Mouse (Mus musculus): ENCODE data around the gene H2-Oa. TPM values are rescaled to one million over a fixed set of nuclear protein-coding genes. Genes with fewer than 3 reads are reported as not detected.

Gene H2-Oa
- total RNA-seq (2021) = not detected
- long read RNA-seq, experiment 1 = 0 reads
- long read RNA-seq, experiment 2 = 0 reads

DNA sequence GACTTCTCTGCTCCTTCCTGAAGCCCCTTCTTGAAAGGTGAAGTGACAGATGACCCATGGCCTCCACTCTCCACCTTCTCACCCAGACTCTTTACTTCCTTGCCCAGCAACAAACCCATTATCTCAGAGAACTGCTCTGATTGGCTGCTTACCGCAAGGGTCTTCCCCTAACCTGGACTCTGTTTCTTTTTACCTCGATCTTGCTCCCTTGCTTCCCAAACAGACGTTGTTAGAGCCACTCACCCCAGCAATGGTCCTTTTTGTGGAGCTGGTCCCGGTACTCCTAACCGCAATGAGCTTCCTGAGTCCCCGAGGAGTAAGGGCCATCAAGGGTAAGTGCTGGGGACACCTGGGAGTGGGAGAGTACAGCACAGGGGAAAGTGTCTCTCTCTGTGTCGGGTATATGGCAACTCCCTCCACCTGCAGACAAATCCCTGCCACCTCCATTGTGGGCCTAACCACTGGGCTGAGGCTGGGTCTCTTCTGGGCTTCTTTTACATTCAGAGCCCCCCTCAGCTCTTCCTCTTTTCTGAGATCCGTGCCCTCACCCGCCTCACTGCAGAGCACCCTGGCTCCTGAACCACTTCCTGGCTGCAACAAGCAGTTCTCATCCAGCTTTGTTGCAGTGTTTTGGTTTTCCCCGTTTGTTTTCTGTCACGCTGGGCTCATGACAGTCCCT, at the start of gene H2-Oa:
Gene H2-Oa, plus strand, starts transcription at position 144 of the 679 bp plus-strand sequence.
- no peak for DNase-seq

DNA sequence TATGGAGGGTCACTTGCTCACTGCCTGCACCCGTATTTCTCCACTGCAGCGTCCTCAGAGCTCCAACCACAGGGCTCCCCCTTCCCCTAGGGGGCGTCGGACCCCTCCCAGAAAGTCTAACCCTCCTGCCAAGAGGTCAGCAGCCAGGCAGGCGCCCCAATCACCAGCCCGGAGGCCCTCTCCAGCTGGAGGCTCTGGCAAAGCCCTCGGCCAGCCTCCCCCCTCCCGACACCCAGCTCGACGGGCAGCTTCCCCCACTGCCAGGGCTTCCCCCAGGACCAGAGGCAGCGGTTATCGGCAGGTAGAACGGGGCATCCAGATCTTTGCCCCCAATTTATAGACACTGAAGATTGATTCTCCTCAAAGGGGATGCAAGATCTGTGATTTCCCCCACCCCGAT, 46.2 kb upstream of the H2-Oa start:
- no peak for DNase-seq

DNA sequence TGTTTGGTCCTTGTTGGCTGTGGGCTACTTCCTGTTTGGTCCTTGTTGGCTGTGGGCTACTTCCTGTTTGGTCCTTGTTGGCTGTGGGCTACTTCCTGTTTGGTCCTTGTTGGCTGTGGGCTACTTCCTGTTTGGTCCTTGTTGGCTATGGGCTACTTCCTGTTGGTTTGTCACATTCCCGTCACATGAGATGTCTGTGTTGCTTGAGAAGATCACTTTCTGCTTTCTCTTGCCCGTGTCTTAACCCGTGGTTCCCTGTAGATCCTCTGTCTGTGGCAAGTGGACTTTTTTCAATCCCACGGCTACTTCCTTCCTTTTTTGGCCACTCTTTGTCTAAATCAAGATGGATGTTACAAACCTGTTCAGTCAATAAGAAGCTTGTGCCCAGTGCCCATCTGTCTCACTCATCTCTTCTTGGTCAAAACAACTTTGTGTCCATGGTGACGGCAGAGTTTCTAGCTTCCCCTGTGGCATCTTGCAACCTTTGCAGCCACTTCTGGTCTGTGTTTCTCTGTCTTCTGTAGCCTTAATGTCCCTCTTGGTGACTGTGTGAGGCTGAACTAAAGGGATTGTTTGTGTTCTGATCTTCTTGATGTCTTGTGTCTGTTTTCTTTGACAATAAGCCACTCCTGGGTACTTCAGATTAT, 44.6 kb upstream of the H2-Oa start:
- DNase-seq = no peak

- DNase-seq = no peak
Observed at GRCm38 (mm10) chr17:34057224-34057623, 34.9 kb upstream of the H2-Oa start.

- no peak for DNase-seq
Observed at GRCm38 (mm10) chr17:34068864-34069263, 23.3 kb upstream of the H2-Oa start.

DNA sequence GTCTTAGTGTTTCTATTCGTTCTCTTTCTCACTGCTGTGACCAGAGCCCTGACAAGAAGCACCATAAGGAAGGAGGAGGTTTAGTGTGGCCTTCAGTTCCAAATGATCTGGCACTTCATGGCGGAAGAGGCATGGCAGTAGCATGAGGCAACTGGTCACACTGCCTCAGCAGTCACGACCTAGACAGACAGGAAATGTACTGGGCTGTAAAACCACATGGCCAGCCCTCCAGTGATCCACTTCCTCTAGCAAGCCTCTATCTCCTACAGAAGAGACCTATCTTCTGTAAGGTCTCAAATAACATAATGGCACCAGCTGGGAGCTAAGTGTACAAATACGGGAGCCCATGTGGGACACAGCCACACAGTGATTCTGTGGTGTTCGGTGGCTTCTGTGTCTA, 20.0 kb upstream of the H2-Oa start:
- DNase-seq = no peak

- DNase-seq = no peak
Observed at GRCm38 (mm10) chr17:34075271-34075670, 16.9 kb upstream of the H2-Oa start.

DNA sequence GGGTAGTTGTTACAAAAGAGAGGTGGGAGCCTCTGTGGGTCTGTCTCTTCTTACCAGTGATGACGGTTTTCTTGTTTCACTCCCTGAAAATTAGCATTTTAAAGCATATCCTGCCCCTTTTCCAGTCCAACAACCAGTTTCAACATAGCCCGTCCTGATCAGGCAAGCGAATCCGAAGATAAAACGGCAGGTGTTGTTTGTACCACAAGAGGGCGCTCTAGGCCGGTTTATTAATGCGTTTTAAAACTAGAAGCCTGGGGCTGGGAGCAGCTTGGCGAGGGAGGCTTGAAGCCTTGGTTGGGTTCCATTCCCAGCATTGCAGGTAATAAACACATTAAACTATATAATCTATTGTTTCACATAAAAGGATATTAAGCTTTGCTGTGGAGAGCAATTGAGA, 14.6 kb upstream of the H2-Oa start:
- DNase-seq = no peak

DNA sequence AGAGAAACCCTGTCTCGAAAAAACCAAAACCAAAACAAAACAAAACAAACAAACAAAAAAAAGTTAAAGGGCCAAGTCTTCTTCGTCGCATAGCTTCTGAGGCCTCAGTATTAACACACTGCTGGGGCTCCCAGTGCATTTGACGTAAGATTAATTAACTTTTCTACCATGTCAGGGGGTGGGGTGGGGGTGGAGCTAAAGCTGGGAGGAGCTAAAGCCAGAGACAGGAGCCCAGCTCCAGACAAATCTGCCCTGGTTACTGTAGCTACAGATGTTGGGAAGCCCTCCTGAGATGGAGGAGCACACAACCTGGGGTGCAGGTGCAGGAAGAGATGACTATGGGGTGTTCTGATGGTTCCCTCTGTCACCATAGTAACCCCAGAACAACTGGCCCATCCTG, 14.0 kb upstream of the H2-Oa start:
- no peak for DNase-seq

GRCm38 (mm10) chr17:34079002-34079401, 13.1 kb upstream of the H2-Oa start:
- no peak for DNase-seq

- DNase-seq = no peak
Observed at GRCm38 (mm10) chr17:34079621-34080020, 12.5 kb upstream of the H2-Oa start.

DNA sequence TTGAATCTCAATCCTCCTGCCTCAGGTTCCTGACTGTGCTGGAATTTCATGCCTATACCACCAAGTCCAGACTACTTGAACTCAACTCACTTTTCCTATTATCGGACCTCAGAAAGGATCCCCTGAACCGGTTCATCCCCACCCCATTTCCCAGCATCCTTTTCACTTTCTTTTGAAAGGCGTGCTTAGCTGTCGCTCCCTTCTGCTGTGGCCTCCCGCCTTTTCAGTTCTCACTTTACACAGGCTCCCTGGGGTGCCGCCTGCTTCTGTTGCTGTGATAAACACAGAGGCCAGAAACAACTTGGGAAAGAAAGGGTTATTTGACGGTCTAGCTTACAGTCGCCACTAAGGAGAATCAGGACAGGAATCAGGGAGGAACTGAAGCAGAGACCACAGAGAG, 9.0 kb upstream of the H2-Oa start:
- no peak for DNase-seq

GRCm38 (mm10) chr17:34087386-34087785, 4.8 kb upstream of the H2-Oa start:
- DNase-seq = no peak

GRCm38 (mm10) chr17:34088124-34088523, 4.0 kb upstream of the H2-Oa start:
- DNase-seq = no peak

DNA sequence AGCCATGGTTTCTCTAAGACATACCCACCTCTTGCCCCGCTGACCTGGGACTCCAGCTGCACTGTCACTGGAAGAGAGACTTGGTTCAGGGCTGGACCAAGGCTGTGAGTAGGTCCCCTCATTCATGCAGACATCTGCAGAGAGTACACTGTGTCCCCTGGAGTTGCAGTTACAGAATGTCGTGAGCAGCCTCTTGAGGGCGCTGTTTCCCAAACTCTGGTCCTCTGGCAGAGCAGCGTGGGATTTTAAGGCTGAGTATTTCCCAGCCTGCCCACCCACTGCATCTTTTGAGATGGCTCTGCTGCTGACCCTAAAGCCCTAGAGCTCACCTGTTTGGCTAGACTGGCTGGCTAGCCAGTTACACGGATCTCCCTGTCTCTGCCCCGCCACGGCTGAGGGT, 1.2 kb upstream of the H2-Oa start:
- no peak for DNase-seq

DNA sequence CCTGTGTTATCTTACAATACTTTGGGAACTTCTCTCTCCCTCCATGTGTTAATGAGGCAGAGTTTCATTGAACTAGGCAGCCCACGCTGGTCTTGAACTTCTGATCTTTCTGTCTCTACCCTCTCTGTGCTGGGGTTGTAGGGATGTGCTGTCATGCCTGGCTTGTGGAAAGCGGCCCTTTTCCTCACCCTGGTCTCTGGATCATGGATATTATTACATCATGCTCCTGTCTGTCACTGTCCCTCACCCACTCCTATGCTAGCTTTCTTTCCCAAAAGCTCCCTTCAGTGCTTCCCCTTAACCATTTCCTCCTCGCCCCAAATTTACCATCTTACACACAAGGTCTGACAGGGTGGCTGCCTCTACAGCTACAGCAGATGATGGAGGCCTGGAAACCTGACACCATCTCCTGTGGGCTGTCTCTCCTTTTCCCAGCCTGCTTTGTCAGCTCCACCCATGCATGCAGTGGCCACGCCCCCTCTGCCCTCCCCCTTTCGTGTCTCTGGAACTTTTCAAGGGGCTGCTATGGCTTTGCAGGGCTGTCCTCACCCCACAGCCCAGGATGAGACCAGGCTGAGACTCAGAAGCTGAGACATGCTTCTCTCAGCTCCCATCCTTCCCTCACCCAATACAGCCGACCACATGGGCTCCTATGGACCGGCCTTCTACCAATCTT, 1.2 kb downstream of the H2-Oa start:
- no peak for DNase-seq

GRCm38 (mm10) chr17:34094283-34095035, 2.3 kb downstream of the H2-Oa start:
- DNase-seq = no peak

DNA sequence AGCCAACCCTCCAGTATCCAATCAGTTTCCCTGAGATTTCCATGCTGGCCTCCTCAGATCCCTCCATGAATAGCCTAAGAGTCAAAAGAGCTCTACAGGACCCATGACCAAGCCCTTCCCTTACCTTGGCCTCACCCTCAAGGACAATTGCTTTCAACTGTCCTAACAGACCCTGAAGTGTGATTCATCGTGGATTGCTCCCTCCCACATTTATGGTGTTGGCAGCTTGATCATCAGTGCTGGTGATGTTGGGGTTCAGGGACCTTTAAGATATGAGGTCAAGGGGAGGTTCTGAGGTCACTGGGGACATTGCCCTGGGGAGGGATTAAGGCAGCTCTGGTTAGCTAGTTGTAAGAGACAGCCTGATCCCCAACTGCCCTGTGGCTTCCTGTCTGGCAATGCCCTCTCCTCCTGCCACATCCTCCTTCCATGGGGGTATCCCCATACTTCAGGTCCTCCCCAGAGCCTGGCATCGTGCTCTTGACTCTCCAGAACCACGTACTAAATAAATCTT, 4.4 kb downstream of the H2-Oa start:
- no peak for DNase-seq

DNA sequence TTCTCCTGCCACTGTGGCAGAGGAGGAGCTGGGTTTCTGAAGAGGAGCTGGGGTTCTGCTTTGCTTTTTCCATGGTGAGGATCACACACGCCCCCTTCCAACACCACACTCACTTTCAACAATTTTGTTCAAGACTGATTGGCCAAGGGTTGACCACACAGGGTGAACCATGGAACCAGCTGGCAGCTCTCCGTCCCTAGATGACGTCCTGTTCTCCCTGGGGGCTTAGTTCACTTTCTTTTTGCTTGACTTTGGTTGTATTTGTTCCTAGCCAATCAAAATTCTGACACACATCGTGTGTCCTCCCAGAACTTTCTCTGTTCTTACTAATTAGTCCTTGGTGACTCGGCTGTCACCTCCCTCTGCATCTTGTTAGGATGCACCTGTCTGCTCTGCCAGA, 5.1 kb downstream of the H2-Oa start:
- DNase-seq = no peak

- no peak for DNase-seq
Observed at GRCm38 (mm10) chr17:34098709-34099479, 6.8 kb downstream of the H2-Oa start.

- no peak for DNase-seq
Observed at GRCm38 (mm10) chr17:34099531-34099930, 7.4 kb downstream of the H2-Oa start.

GRCm38 (mm10) chr17:34101185-34101584, 9.0 kb downstream of the H2-Oa start:
- no peak for DNase-seq
